ENCODE assay signal across 14 mouse cellular contexts in genomic region chr14:29882666-29883344, GRCm38 (mm10).
DNase-seq lines count a peak whose midpoint lies in the region; ATAC-seq and TF ChIP-seq lines count a peak whose summit lies in the region.
"Had no signal": no experiment of that assay in that cellular context is flagged by ENCODE, and none has a peak within 500 bp of the region (broad histone marks: within the 10 kb centered on the region; RNA-seq: fewer than 3 reads in every experiment).

No protein-coding gene starts in this region.

- ATAC-seq in frontal cortex, adult (ENCODE audit: low TSS enrichment), result peak; percentile 70
- ATAC-seq: midbrain, embryonic 13.5 days had no signal

- H3K4me3 ChIP-seq in layer of hippocampus, adult 2 months, result no peak overlapping the region
- H3K4me3 ChIP-seq: midbrain, embryonic 13.5 days had no signal

- peak overlapping the region; percentile 81 for H3K27ac ChIP-seq in layer of hippocampus, adult 2 months
- H3K27ac ChIP-seq: macrophage; midbrain, embryonic 13.5 days had no signal

- no peak for DNase-seq in frontal cortex, postnatal 25 days (ENCODE audit: low spot score in 2 of 2)
- DNase-seq in layer of hippocampus, adult 2 months (ENCODE audit: low spot score in 2 of 2), result peak in 1 of 2 experiments; percentile 45
- no peak for DNase-seq in layer of hippocampus, adult 9-10 months (ENCODE audit: low spot score)
- DNase-seq in brain, embryonic 18.5 days (ENCODE audit: low read depth, low spot score), result peak; percentile 28
- peak; percentile 4 to 48 for DNase-seq in kidney, postnatal 36 days
- no peak for DNase-seq in adrenal gland, adult 2 months
- no peak for DNase-seq in retina, postnatal 1 day
- DNase-seq: adrenal gland, postnatal 25 days; cerebellum, postnatal 25 days; liver; lung, adult 2 months had no signal

- no peak for TF ChIP-seq CTCF in layer of hippocampus, adult 2 months (conservative IDR thresholded peaks at IDR 0.05)

Comparison
In these comparisons a context has a peak if more than half of its experiments do, and no peak if none do; other contexts are left out.
1. DNase-seq: peak in brain, embryonic 18.5 days (single experiment) and kidney, postnatal 36 days (2 of 2); none in frontal cortex, postnatal 25 days (0 of 2), layer of hippocampus, adult 9-10 months (single experiment), adrenal gland, adult 2 months (single experiment) and retina, postnatal 1 day (single experiment).